Mouse (Mus musculus): ENCODE data around the gene Uhrf1. TPM values are rescaled to one million over a fixed set of nuclear protein-coding genes. Genes with fewer than 3 reads are reported as not detected.

Gene Uhrf1
- polyA plus RNA-seq, 1 experiment = 109 TPM

GRCm38 (mm10) chr17:56365791-56366673, 62.9 kb downstream of the Uhrf1 start:
- no peak for TF ChIP-seq POLR2A (IDR thresholded peaks at IDR 0.05; ENCODE audit: borderline replicate concordance, control insufficient read depth, low read depth, low read length)
- no peak for TF ChIP-seq CTCF (IDR thresholded peaks at IDR 0.05; ENCODE audit: control insufficient read depth, insufficient read depth, low read length)
- Histone ChIP-seq H3K27ac (ENCODE audit: control insufficient read depth, insufficient read depth, low read depth, low read length, poor library complexity) (no peak overlapping the region; the same call in 1 of the 2 replicates), H3K4me3 (replicated peaks; ENCODE audit: control insufficient read depth, low read depth, low read length) (no peak overlapping the region), H3K4me1 (ENCODE audit: control insufficient read depth, insufficient read depth, low read length) (no peaks in the 10 kb centered on the region)
- WGBS = 40% methylated on average over 7 of the region's 7 CpGs

GRCm38 (mm10) chr17:56368291-56368790, 65.2 kb downstream of the Uhrf1 start:
- 88% methylated on average over 6 of the region's 6 CpGs for WGBS
- TF ChIP-seq POLR2A (IDR thresholded peaks at IDR 0.05; ENCODE audit: borderline replicate concordance, control insufficient read depth, low read depth, low read length) = no peak
- no peak for TF ChIP-seq CTCF (IDR thresholded peaks at IDR 0.05; ENCODE audit: control insufficient read depth, insufficient read depth, low read length)
- Histone ChIP-seq H3K4me1 (ENCODE audit: control insufficient read depth, insufficient read depth, low read length) (no peaks in the 10 kb centered on the region), H3K27ac (ENCODE audit: control insufficient read depth, insufficient read depth, low read depth, low read length, poor library complexity) (no peak overlapping the region), H3K4me3 (replicated peaks; ENCODE audit: control insufficient read depth, low read depth, low read length) (no peak overlapping the region)

- H3K4me1 ChIP-seq (ENCODE audit: control insufficient read depth, insufficient read depth, low read length) = no peaks in the 10 kb centered on the region
- TF ChIP-seq CTCF (IDR thresholded peaks at IDR 0.05; ENCODE audit: control insufficient read depth, insufficient read depth, low read length) (no peak), POLR2A (IDR thresholded peaks at IDR 0.05; ENCODE audit: borderline replicate concordance, control insufficient read depth, low read depth, low read length) (no peak)
- no peak overlapping the region for H3K27ac ChIP-seq (ENCODE audit: control insufficient read depth, insufficient read depth, low read depth, low read length, poor library complexity)
- H3K4me3 ChIP-seq (replicated peaks; ENCODE audit: control insufficient read depth, low read depth, low read length) = no peak overlapping the region
- 86% methylated on average over 3 of the region's 3 CpGs for WGBS
Observed at GRCm38 (mm10) chr17:56370090-56370489, 67.0 kb downstream of the Uhrf1 start.

GRCm38 (mm10) chr17:56371029-56371660, 68.0 kb downstream of the Uhrf1 start:
- no peaks in the 10 kb centered on the region for H3K4me1 ChIP-seq (ENCODE audit: control insufficient read depth, insufficient read depth, low read length)
- no peak overlapping the region for H3K27ac ChIP-seq (ENCODE audit: control insufficient read depth, insufficient read depth, low read depth, low read length, poor library complexity)
- 88% methylated on average over 15 of the region's 15 CpGs for whole genome bisulfite sequencing
- H3K4me3 ChIP-seq (replicated peaks; ENCODE audit: control insufficient read depth, low read depth, low read length) = no peak overlapping the region
- TF ChIP-seq POLR2A (IDR thresholded peaks at IDR 0.05; ENCODE audit: borderline replicate concordance, control insufficient read depth, low read depth, low read length) (no peak), CTCF (IDR thresholded peaks at IDR 0.05; ENCODE audit: control insufficient read depth, insufficient read depth, low read length) (no peak)

GRCm38 (mm10) chr17:56372109-56372508, 69.0 kb downstream of the Uhrf1 start:
- 68% methylated on average over 4 of the region's 4 CpGs for WGBS
- no peak overlapping the region for H3K4me3 ChIP-seq (replicated peaks; ENCODE audit: control insufficient read depth, low read depth, low read length)
- H3K27ac ChIP-seq (ENCODE audit: control insufficient read depth, insufficient read depth, low read depth, low read length, poor library complexity) = no peak overlapping the region
- H3K4me1 ChIP-seq (ENCODE audit: control insufficient read depth, insufficient read depth, low read length) = no peaks in the 10 kb centered on the region
- TF ChIP-seq CTCF (IDR thresholded peaks at IDR 0.05; ENCODE audit: control insufficient read depth, insufficient read depth, low read length) (no peak), POLR2A (IDR thresholded peaks at IDR 0.05; ENCODE audit: borderline replicate concordance, control insufficient read depth, low read depth, low read length) (no peak)

Other genes starting within 250 kb of the Uhrf1 start
- 17.7 and 41.7 TPM in 2 replicates for gene Ubxn6, start 228.3 kb upstream of the Uhrf1 start, polyA plus RNA-seq (2011; ENCODE audit: insufficient read depth, insufficient read length, low replicate concordance, missing spikeins)
- gene Hdgfl2, start 223.7 kb upstream of the Uhrf1 start, polyA plus RNA-seq (2011; ENCODE audit: insufficient read depth, insufficient read length, low replicate concordance, missing spikeins) = 62.0 and 145 TPM in 2 replicates
- 0.52 and 3.4 TPM in 2 replicates for gene Plin4, start 193.5 kb upstream of the Uhrf1 start, polyA plus RNA-seq (2011; ENCODE audit: insufficient read depth, insufficient read length, low replicate concordance, missing spikeins)
- gene Plin5, start 185.7 kb upstream of the Uhrf1 start, polyA plus RNA-seq (2011; ENCODE audit: insufficient read depth, insufficient read length, low replicate concordance, missing spikeins) = not detected in 2 replicates
- gene Lrg1, start 181.3 kb upstream of the Uhrf1 start, polyA plus RNA-seq (2011; ENCODE audit: insufficient read depth, insufficient read length, low replicate concordance, missing spikeins) = 22.7 and 50.0 TPM in 2 replicates
- gene Sema6b, start 163.0 kb upstream of the Uhrf1 start, polyA plus RNA-seq (2011; ENCODE audit: insufficient read depth, insufficient read length, low replicate concordance, missing spikeins) = 3.2 and 3.9 TPM in 2 replicates
- 0.63 and 1.7 TPM in 2 replicates for gene Tnfaip8l1, start 140.8 kb upstream of the Uhrf1 start, polyA plus RNA-seq (2011; ENCODE audit: insufficient read depth, insufficient read length, low replicate concordance, missing spikeins)
- gene Mydgf, start 119.4 kb upstream of the Uhrf1 start, polyA plus RNA-seq (2011; ENCODE audit: insufficient read depth, insufficient read length, low replicate concordance, missing spikeins) = 12.5 and 25.9 TPM in 2 replicates
- gene Dpp9, start 84.4 kb upstream of the Uhrf1 start, polyA plus RNA-seq (2011; ENCODE audit: insufficient read depth, insufficient read length, low replicate concordance, missing spikeins) = 8.4 and 8.9 TPM in 2 replicates
- gene Fem1a, start 46.5 kb upstream of the Uhrf1 start, polyA plus RNA-seq (2011; ENCODE audit: insufficient read depth, insufficient read length, low replicate concordance, missing spikeins) = 6.9 and 10.8 TPM in 2 replicates
- 2.4 and 5.9 TPM in 2 replicates for gene Ticam1, start 26.5 kb upstream of the Uhrf1 start, polyA plus RNA-seq (2011; ENCODE audit: insufficient read depth, insufficient read length, low replicate concordance, missing spikeins)
- gene Plin3, start 10.4 kb upstream of the Uhrf1 start, polyA plus RNA-seq (2011; ENCODE audit: insufficient read depth, insufficient read length, low replicate concordance, missing spikeins) = 10.9 and 29.6 TPM in 2 replicates
- gene Arrdc5, start 3.0 kb upstream of the Uhrf1 start, polyA plus RNA-seq (2011; ENCODE audit: insufficient read depth, insufficient read length, low replicate concordance, missing spikeins) = not detected in 2 replicates
- 15.7 and 74.9 TPM in 2 replicates for gene Kdm4b, start 22.7 kb downstream of the Uhrf1 start, polyA plus RNA-seq (2011; ENCODE audit: insufficient read depth, insufficient read length, low replicate concordance, missing spikeins)
- 23.2 and 54.0 TPM in 2 replicates for gene Ptprs, start 173.2 kb downstream of the Uhrf1 start, polyA plus RNA-seq (2011; ENCODE audit: insufficient read depth, insufficient read length, low replicate concordance, missing spikeins)
- not detected in 2 replicates for gene Znrf4, start 209.1 kb downstream of the Uhrf1 start, polyA plus RNA-seq (2011; ENCODE audit: insufficient read depth, insufficient read length, low replicate concordance, missing spikeins)